Mouse (Mus musculus) embryo, embryonic 10 days (tissue): ENCODE measurements around the gene Gm20671.
"Not testable (repeated sequence)": the region's sequence is repeated elsewhere in the genome, so short reads cannot be mapped to it uniquely, and the experiment has no call there.

Experiments used
- DNase-seq: peaks from one replicate; pipeline ENCODE4 v3.0.0-alpha.2; 2015; ENCODE audit warnings: low spot score

The Gm20671 gene

GRCm38 (mm10) chr5:32733892-32734291 lies 93.0 kb downstream of the Gm20671 start:
- DNase-seq: not testable (repeated sequence)

GRCm38 (mm10) chr5:32728851-32729250 lies 98.1 kb downstream of the Gm20671 start:
- DNase-seq: no peak

GRCm38 (mm10) chr5:32728300-32728699 lies 98.6 kb downstream of the Gm20671 start:
- DNase-seq: no peak

- not testable (repeated sequence) for DNase-seq
Measured at GRCm38 (mm10) chr5:32725397-32725796, 101.5 kb downstream of the Gm20671 start.

GRCm38 (mm10) chr5:32723981-32724380 lies 102.9 kb downstream of the Gm20671 start:
- DNase-seq: no peak

GRCm38 (mm10) chr5:32722711-32723110 lies 104.2 kb downstream of the Gm20671 start:
- not testable (repeated sequence) for DNase-seq

GRCm38 (mm10) chr5:32722263-32722662 lies 104.6 kb downstream of the Gm20671 start:
- no peak for DNase-seq

GRCm38 (mm10) chr5:32721316-32721715 lies 105.6 kb downstream of the Gm20671 start:
- DNase-seq: no peak

- no peak for DNase-seq
Measured at GRCm38 (mm10) chr5:32720416-32720815, 106.5 kb downstream of the Gm20671 start.

- no peak for DNase-seq
Measured at GRCm38 (mm10) chr5:32718916-32719315, 108.0 kb downstream of the Gm20671 start.

GRCm38 (mm10) chr5:32717726-32718125 lies 109.2 kb downstream of the Gm20671 start:
- DNase-seq: no peak

GRCm38 (mm10) chr5:32713703-32714467 lies 113.0 kb downstream of the Gm20671 start:
- DNase-seq: peak; percentile 98

- DNase-seq: no peak
Measured at GRCm38 (mm10) chr5:32713042-32713702, 113.7 kb downstream of the Gm20671 start.

GRCm38 (mm10) chr5:32712221-32713041 lies 114.5 kb downstream of the Gm20671 start:
- peak; percentile 14 for DNase-seq

GRCm38 (mm10) chr5:32711485-32711884 lies 115.4 kb downstream of the Gm20671 start:
- DNase-seq: no peak

- no peak for DNase-seq
Measured at GRCm38 (mm10) chr5:32706226-32706780, 120.6 kb downstream of the Gm20671 start.

- no peak for DNase-seq
Measured at GRCm38 (mm10) chr5:32697208-32697867, 129.6 kb downstream of the Gm20671 start.

GRCm38 (mm10) chr5:32693411-32693810 lies 133.5 kb downstream of the Gm20671 start:
- DNase-seq: no peak
